Mouse (Mus musculus): ENCODE measurements around the gene Rgp1. TPM values are rescaled to one million over a fixed set of nuclear protein-coding genes. Genes with fewer than 3 reads are reported as not detected.
"Not testable (repeated sequence)": the region's sequence is repeated elsewhere in the genome, so short reads cannot be mapped to it uniquely, and the experiment has no call there.

Rgp1 gene
- total and polyA plus RNA-seq, 2 experiments from 2014 or later: 10.4 to 17.6 TPM

DNA sequence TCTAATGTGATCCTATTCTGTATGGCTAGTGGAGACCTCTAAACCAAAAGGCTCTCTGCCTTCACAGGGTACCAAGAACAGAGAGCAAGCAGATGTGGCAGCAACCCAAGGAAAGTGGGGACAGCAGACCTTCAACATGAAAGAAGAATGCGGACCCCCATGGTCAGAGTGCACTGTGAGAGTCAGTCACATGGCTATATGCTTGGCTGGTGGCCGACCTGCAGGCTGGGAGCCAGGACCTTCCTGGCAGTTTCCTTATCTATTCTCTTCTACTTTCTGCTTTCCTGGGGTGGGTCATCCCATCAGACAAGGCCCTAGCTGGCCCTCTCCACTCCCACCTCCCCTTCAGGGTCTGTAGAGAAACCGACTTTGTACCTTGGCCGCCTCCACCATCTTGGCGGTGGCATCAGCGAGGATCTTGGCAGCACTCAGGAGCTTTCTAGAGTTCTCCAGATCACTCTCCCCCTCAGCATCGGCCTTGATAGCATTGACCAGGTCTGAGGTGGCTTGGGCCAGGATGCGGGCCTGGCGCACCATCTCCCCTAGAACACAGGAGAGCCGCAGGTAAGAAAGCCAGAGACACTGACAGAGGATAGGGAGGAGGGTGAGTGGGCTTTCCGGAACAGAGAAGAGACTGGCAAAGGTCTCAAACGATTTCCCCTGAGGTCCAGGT lies 32.0 kb upstream of the Rgp1 start:
- TF ChIP-seq CTCF (IDR thresholded peaks at IDR 0.05; ENCODE audit: low read depth): no peak
- no peak for DNase-seq

GRCm38 (mm10) chr4:43547160-43547559 lies 31.4 kb upstream of the Rgp1 start:
- no peak for DNase-seq
- TF ChIP-seq CTCF (IDR thresholded peaks at IDR 0.05; ENCODE audit: low read depth): no peak
- Histone ChIP-seq H3K36me3 (ENCODE audit: insufficient read depth) (peaks cover 98% of the 10 kb centered on the region), H3K9me3 (ENCODE audit: low read length) (no peaks in the 10 kb centered on the region), H3K4me3 (ENCODE audit: low read depth, low read length) (no peak overlapping the region), H3K4me1 (ENCODE audit: insufficient read depth) (no peaks in the 10 kb centered on the region), H3K27me3 (ENCODE audit: insufficient read depth, low read length) (no peaks in the 10 kb centered on the region), H3K4me2 (ENCODE audit: low read depth) (no peak overlapping the region), H3K27ac (ENCODE audit: low read depth, low read length) (no peak overlapping the region), H3K9ac (no peak overlapping the region)
- 96% methylated on average over 8 of the region's 8 CpGs for WGBS
- no peak for ATAC-seq

More for the DNA sequence above, 32.0 kb upstream of the Rgp1 start:
- WGBS: 90% methylated on average over 12 of the region's 12 CpGs
- Histone ChIP-seq H3K4me3 (ENCODE audit: low read depth, low read length) (no peak overlapping the region), H3K27me3 (ENCODE audit: insufficient read depth, low read length) (no peaks in the 10 kb centered on the region), H3K27ac (ENCODE audit: low read depth, low read length) (no peak overlapping the region), H3K9ac (no peak overlapping the region), H3K4me1 (ENCODE audit: insufficient read depth) (no peaks in the 10 kb centered on the region), H3K36me3 (ENCODE audit: insufficient read depth) (peaks cover 97% of the 10 kb centered on the region), H3K9me3 (ENCODE audit: low read length) (no peaks in the 10 kb centered on the region), H3K4me2 (ENCODE audit: low read depth) (no peak overlapping the region)
- no peak for ATAC-seq

GRCm38 (mm10) chr4:43549055-43549454 lies 29.5 kb upstream of the Rgp1 start:
- no peak for DNase-seq

GRCm38 (mm10) chr4:43551854-43552253 lies 26.7 kb upstream of the Rgp1 start:
- H3K4me2 ChIP-seq (ENCODE audit: low read depth); H3K27ac ChIP-seq (ENCODE audit: low read depth, low read length); H3K9me3 ChIP-seq (ENCODE audit: low read length); H3K27me3 ChIP-seq (ENCODE audit: insufficient read depth, low read length); H3K9ac ChIP-seq; H3K4me1 ChIP-seq (ENCODE audit: insufficient read depth); DNase-seq; H3K4me3 ChIP-seq (ENCODE audit: low read depth, low read length); ATAC-seq: not testable (repeated sequence)
- WGBS: 89% methylated on average over 6 of the region's 6 CpGs
- H3K36me3 ChIP-seq (ENCODE audit: insufficient read depth): peaks cover 96% of the 10 kb centered on the region

More at GRCm38 (mm10) chr4:43549055-43549454, 29.5 kb upstream of the Rgp1 start:
- no peak overlapping the region for H3K9ac ChIP-seq
- WGBS: 94% methylated on average over 12 of the region's 12 CpGs
- H3K4me3 ChIP-seq (ENCODE audit: low read depth, low read length): no peak overlapping the region
- TF ChIP-seq CTCF (IDR thresholded peaks at IDR 0.05; ENCODE audit: low read depth): no peak
- H3K27ac ChIP-seq (ENCODE audit: low read depth, low read length): no peak overlapping the region
- H3K4me2 ChIP-seq (ENCODE audit: low read depth): no peak overlapping the region
- peaks cover 98% of the 10 kb centered on the region for H3K36me3 ChIP-seq (ENCODE audit: insufficient read depth)
- no peaks in the 10 kb centered on the region for H3K4me1 ChIP-seq (ENCODE audit: insufficient read depth)
- ATAC-seq: no peak
- H3K27me3 ChIP-seq (ENCODE audit: insufficient read depth, low read length): no peaks in the 10 kb centered on the region
- no peaks in the 10 kb centered on the region for H3K9me3 ChIP-seq (ENCODE audit: low read length)

- H3K9me3 ChIP-seq (ENCODE audit: low read length): no peaks in the 10 kb centered on the region
- 97% methylated on average over 5 of the region's 5 CpGs for WGBS
- DNase-seq (no peak), ATAC-seq (no peak)
- H3K9ac ChIP-seq: no peak overlapping the region
- H3K36me3 ChIP-seq (ENCODE audit: insufficient read depth): peaks cover 92% of the 10 kb centered on the region
- no peak for TF ChIP-seq CTCF (IDR thresholded peaks at IDR 0.05; ENCODE audit: low read depth)
- no peak overlapping the region for H3K27ac ChIP-seq (ENCODE audit: low read depth, low read length)
- no peak overlapping the region for H3K4me3 ChIP-seq (ENCODE audit: low read depth, low read length)
- H3K4me1 ChIP-seq (ENCODE audit: insufficient read depth): no peaks in the 10 kb centered on the region
- no peaks in the 10 kb centered on the region for H3K27me3 ChIP-seq (ENCODE audit: insufficient read depth, low read length)
- H3K4me2 ChIP-seq (ENCODE audit: low read depth): no peak overlapping the region
These were observed 26.1 kb upstream of the Rgp1 start for GRCm38 (mm10) chr4:43552437-43552836.

- Histone ChIP-seq H3K4me1 (ENCODE audit: insufficient read depth) (no peaks in the 10 kb centered on the region), H3K4me3 (ENCODE audit: low read depth, low read length) (no peak overlapping the region), H3K9ac (no peak overlapping the region), H3K4me2 (ENCODE audit: low read depth) (no peak overlapping the region), H3K9me3 (ENCODE audit: low read length) (no peaks in the 10 kb centered on the region), H3K36me3 (ENCODE audit: insufficient read depth) (peaks cover 90% of the 10 kb centered on the region), H3K27ac (ENCODE audit: low read depth, low read length) (no peak overlapping the region), H3K27me3 (ENCODE audit: insufficient read depth, low read length) (no peaks in the 10 kb centered on the region)
- TF ChIP-seq CTCF (IDR thresholded peaks at IDR 0.05; ENCODE audit: low read depth): no peak
- no peak for DNase-seq
- ATAC-seq: no peak
These were observed 24.6 kb upstream of the Rgp1 start for GRCm38 (mm10) chr4:43553891-43554290.

DNA sequence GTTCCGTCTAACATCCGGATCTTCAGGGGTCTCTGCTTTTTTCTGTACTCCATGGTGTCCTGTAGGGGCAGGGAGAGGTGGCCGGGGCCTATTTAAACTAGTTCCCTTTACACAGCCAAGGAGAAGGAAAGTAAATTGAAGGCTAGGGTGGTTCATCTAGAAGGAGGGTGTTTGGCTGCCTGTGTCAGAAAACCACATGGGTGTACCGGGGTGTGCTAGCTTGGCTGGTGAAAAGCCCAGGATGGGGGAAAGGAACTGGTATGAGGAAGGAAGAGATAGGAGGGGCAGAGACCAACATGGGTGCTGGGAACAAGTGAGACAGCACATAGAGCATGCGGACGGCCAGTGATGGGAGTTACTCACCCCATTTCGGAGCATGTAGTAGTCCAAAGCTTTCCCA lies 22.6 kb upstream of the Rgp1 start:
- TF ChIP-seq CTCF (IDR thresholded peaks at IDR 0.05; ENCODE audit: low read depth): no peak
- Histone ChIP-seq H3K27me3 (ENCODE audit: insufficient read depth, low read length) (no peaks in the 10 kb centered on the region), H3K9me3 (ENCODE audit: low read length) (no peaks in the 10 kb centered on the region), H3K27ac (ENCODE audit: low read depth, low read length) (no peak overlapping the region), H3K4me1 (ENCODE audit: insufficient read depth) (no peaks in the 10 kb centered on the region), H3K36me3 (ENCODE audit: insufficient read depth) (peaks cover 74% of the 10 kb centered on the region), H3K4me2 (ENCODE audit: low read depth) (no peak overlapping the region), H3K4me3 (ENCODE audit: low read depth, low read length) (no peak overlapping the region), H3K9ac (no peak overlapping the region)
- DNase-seq: no peak
- 96% methylated on average over 7 of the region's 7 CpGs for WGBS
- no peak for ATAC-seq

Measured in forebrain, postnatal 0 days (tissue).